Mouse (Mus musculus) WW6 (cell line): ENCODE results near the gene Kbtbd7.
A peak's percentile ranks its signal among the peaks of the same experiment; 100 is the strongest.
"Not testable (repeated sequence)": the region's sequence is repeated elsewhere in the genome, so short reads cannot be mapped to it uniquely, and the experiment has no call there.

Source experiments
- DNase-seq: peaks from one replicate; pipeline ENCODE4 v3.0.0-alpha.2; 2013; ENCODE audit warnings: low read depth, low spot score

The Kbtbd7 gene

DNA sequence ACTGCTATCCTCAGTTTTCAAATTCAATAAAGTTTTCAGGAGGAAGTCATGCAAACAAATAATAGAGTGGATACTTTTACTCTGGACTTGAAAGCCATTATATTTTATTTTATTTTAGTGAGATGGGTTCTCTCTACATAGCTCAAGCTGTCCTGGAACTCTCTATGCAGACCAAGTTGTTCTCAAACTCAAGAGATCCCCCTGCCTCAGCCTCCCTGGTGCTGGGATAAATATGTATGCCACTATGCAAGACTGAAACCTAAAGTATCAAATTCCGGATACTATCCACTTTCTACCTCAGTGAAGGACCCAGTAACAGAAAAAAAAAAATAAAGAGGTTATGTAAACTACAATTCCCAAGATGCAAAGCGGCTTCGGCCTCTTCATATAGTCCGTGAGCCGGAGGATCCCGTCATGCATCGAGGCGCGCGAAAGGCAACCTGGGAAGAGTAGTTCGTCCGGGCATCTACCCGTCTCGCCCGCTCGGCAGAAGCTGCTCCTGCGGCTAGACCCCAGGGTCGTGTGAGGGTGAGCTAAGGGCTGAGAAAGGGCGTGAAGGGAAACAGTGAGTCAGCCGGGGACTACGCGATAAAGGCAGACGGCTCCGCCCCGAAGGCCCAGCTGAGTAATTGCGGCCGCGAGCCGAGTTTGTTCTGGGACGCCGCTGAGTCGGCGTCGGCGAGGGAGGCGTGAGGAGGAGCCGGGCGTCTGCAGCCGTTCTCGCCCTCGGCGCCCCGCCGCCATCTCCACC lies at the start of gene Kbtbd7:
TSS of gene Kbtbd7 (plus strand) at position 533 of the 751 bp plus-strand sequence.
- DNase-seq, result peak; percentile 88

- no peak for DNase-seq
These were observed 49.3 kb upstream of the Kbtbd7 start for GRCm38 (mm10) chr14:79377041-79377440.

DNA sequence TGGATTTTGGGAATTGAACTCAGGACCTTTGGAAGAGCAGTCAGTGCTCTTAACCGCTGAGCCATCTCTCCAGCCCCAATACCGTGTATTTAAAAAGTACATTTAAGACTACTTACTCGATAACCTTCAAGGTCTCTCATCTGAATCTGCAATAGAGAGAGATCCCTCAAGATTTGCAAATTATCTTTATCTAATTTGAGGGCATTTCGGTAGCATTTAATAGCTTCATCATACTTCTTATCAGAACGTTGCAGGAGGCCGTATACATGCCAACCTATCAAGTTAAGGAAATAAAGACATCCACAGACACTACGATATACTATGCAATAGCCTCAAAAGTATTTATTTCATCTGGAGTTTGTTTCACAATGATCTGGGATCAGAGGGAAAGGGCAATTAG lies 43.2 kb upstream of the Kbtbd7 start:
- no peak for DNase-seq

DNA sequence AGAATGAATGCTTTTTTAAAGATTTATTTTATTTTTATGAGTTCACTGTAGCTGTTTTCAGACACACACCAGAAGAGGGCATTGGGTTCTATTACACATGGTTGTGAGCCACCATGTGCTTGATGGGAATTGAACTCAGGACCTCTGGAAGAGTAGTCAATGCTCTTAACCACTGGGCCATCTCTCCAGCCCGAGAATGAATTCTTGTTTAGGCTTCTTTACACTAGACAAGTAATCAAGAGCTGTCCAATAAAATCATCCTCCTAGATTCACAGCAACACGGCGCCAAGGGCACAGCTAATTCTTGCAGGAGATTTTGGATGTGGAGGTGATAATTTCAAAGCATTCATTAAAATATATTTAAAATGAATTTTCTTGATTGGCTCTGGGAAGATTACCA lies 38.0 kb upstream of the Kbtbd7 start:
- no peak for DNase-seq

DNA sequence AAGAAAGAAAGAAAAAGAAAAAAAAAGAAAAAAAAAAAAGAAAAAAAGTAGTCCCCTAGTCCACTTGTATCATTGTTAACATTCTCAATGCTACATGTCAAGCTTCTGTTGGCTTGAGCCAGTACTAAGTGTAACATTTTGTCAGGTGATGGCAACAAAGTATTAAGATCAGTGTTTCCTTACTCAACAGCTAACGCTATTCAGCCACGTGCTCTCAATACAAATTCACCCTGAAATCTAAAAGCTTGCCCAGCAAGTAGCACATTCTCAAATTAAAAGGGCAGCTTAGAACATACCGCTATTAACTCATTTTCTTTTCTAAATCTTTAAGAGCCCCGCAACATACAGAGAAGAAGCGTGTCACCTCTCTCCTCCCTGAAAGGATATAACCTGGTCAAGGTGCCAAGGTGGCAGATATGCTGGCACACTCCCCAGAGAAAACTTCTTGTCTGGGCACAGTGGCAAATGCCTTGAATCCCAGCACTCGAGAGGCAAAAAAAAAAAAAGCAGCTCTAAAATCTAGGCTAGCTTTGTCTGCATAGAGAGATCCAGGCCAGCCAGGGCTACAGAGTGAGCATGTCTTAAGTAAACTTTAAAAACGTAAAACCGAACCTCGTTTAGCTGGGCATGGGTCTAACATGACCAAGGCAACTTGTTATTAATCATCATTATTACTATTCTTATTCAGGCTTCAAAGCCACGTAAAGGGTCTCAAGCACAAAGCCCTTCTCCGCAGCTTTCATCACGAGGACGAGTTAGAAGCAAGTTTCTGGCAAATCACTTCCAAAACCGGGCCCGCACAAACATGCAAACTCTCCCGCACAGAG lies 36.7 kb upstream of the Kbtbd7 start:
- no peak for DNase-seq

DNA sequence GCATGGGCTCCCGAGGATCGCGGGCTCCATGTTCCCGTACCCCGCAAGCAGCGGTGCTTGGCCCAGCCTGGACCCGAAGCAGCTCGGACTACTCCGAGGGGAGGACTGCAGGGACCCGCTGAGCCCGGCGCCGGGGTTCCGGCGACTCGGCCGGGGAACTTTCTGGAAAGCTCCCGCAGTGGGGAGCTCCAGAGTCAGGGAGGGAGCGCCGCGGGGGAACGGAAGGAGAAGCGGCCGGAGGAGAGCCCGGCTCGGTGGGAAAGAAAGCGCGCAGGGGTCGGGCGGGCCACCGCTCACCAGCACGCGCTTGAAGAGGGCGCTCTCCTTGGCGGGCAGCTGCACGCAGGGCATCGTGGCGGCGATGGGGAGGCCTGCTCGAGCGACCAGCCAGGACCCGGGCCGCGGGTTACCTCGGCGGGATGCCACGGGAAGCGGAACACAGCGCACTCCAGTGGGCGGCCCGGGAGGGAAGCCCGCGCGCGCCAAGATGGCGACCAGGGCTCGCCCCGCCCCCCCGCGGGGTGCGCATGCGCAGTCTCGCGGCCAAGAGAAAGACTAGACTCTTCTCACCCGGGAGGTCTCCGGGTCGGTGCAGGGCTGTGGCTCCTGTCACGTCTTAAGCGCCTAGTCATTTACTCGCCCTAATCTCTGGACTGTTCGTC lies 35.9 kb upstream of the Kbtbd7 start, which contains the start of gene Naa16:
TSS of gene Naa16 (minus strand) at position 514 of the 662 bp plus-strand sequence.
- DNase-seq, result peak; percentile 84

GRCm38 (mm10) chr14:79393289-79393688 lies 33.0 kb upstream of the Kbtbd7 start:
- DNase-seq, result no peak

DNA sequence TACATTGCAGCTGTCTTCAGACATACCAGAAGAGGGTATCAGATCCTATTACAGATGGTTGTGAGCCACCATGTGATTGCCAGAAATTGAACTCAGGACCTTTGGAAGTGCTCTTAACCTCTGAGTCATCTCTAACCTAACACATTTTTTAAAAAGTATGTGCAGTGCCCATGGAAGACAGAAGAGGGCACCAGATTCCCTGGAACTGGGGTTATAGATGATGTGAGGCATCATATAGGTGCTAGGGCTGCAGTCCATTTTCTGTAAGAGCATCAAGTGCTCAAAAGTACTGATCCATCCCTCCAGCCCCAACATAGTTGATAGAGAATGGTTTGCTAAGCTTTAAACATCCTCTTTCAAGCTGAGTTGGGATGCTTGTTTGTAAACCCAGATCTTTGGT lies 31.7 kb upstream of the Kbtbd7 start:
- DNase-seq, result peak; percentile 34

- peak; percentile 28 for DNase-seq
These were observed 28.8 kb upstream of the Kbtbd7 start, which contains the start of gene Mtrf1 for GRCm38 (mm10) chr14:79397321-79398122. Gene Mtrf1 (plus strand): TSS chr14:79397772.

GRCm38 (mm10) chr14:79407641-79408040 lies 18.7 kb upstream of the Kbtbd7 start:
- DNase-seq, result no peak

- no peak for DNase-seq
These were observed 17.0 kb upstream of the Kbtbd7 start for GRCm38 (mm10) chr14:79409278-79409830.

- DNase-seq, result no peak
These were observed 15.6 kb upstream of the Kbtbd7 start for GRCm38 (mm10) chr14:79410662-79411061.

DNA sequence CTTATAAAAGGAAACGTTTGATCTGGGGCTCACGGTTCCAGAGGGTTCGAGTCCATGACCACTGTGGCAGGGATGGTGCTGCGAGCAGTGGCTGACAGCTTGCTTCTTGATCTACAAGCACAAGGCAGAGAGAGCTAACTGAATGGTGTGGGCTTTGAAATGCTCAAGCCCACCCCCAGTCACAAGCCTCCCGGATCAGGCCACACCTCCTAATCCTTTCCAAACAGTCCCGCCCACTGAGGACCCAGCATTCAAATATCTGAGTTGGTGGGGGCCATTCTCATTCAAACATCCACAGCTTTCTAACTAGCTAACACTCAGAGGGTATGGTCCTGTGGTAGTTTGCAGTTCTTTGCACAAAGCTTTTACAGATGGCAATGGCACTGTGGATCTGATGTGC lies 13.2 kb upstream of the Kbtbd7 start:
- DNase-seq, result no peak

DNA sequence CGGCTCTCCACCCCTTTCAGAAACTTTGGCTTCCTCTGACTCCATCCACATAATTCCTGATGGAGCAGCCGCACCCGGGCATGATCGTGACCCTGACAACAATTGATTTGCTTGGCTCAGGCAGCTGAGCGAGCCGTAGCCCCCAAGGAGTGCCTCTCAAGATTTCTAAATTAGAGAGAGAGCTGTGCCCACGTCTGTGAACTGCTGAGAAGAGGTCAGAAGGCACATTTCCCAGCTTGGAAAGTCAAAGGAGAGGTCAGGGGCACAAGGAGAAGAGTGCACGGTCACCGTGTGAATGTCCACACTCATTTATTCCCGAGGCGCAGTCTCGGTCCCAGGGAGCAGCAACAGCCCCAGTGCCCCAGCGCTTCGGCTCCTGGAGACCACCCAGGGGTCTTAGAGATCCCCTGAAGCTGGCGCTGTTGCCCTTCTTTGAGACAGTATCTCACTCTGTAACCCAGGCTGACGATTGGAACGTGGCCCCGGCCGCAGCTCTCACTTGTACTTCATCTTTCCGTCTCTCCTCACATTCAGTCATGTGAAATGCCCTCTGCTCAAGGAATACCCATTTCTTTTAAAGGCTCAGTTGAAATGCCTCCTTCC lies 6.1 kb upstream of the Kbtbd7 start:
- no peak for DNase-seq

GRCm38 (mm10) chr14:79426730-79427365 lies 537 bp downstream of the Kbtbd7 start:
- not testable (repeated sequence) for DNase-seq

DNA sequence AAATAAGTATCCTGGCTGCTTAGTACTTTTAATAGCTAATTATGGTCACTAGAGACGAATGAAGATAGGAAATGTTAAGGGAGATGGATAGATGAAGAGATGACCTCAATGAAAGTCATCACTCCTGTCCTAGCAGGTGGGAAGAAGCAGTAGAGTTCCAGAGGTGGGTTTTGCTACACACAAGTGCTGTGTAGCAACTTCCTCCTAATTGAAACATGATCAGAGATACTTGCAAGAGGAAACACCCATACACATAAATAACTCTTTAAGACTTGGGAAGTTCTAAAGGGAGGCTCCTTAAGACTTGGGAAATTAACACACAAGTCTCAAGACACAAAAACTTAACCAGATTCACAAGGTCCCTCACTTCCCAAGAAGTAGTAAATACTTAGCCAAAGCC lies 7.8 kb downstream of the Kbtbd7 start:
- DNase-seq, result no peak

GRCm38 (mm10) chr14:79440655-79441054 lies 14.3 kb downstream of the Kbtbd7 start:
- DNase-seq, result no peak

DNA sequence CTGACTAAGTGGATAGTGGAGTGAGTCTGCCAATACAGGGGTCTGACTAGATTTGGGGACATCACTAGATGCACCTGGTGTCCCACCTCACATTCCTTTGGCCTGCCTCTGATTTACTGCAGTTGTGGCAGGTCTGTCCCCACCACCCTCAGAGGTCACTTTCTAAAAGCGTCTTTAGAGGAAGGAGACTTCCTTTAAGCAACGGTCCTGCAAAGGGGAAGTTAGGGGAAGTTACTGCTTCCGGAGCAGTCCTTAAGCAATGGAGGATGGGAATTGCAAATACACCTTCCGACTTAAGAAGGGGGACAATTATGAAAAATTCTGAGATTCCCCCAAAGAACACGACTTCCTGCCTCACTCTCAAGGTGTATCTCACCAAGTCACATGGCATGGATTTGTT lies 15.1 kb downstream of the Kbtbd7 start:
- DNase-seq, result no peak

DNA sequence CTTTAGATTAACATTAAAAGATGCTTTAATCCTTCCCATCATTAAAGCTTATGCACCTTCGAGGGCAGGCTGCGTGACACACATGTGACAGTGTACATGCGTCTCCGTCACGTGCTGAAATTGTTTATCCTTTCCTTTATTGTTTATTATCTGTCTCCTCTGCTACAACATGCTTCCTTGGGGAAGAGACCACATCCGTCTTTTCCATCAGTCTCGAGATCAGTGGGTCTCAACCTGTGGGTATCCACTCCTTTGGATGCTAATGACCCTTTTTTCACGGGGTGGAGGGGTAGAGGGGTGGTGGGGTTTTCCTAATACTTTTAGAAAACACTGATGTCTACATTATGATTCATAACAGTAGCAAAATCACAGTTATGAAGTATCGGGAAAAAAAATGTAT lies 18.3 kb downstream of the Kbtbd7 start:
- no peak for DNase-seq

GRCm38 (mm10) chr14:79445055-79445620 lies 18.8 kb downstream of the Kbtbd7 start:
- no peak for DNase-seq
